Mouse (Mus musculus): ENCODE measurements around the gene Catsperg1. TPM values are rescaled to one million over a fixed set of nuclear protein-coding genes. Genes with fewer than 3 reads are reported as not detected.

Catsperg1 gene
- polyA plus RNA-seq, 1 experiment from 2014 or later: 0.21 TPM

DNA sequence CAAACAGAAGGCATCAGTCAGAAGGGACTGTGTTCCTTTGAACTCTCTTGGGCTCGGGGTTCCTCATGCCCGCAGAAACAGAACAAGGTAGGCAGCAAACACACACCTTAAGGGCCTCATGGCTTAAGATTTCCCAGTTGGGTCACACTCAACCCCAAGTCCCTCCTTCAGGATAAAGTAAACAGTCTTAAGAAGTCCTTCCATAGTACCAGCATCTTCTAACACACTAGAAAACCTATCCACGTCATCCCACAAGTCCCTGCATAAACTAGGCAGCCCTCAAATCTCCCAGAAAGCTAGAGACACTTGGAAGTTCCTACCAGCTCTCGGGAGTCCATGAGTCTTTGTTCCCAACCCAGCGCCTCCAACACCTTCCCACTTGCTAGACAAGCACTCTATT, 51.5 kb downstream of the Catsperg1 start:
- ATAC-seq: no peak
- no peak for TF ChIP-seq CTCF (IDR thresholded peaks at IDR 0.05; ENCODE audit: low read depth)
- WGBS: 58% methylated on average over 5 of the region's 5 CpGs
- Histone ChIP-seq H3K4me2 (replicated peaks; ENCODE audit: low read depth) (0 out of 2 replicates have a peak overlapping the region, but pooled peaks have one; percentile 13), H3K27ac (ENCODE audit: low read depth, low read length) (no peak overlapping the region), H3K9ac (ENCODE audit: low read depth, low read length) (no peak overlapping the region), H3K4me1 (replicated peaks; ENCODE audit: control insufficient read depth, insufficient read depth, low read length) (no peaks in the 10 kb centered on the region), H3K36me3 (ENCODE audit: control insufficient read depth, insufficient read depth) (no peaks in the 10 kb centered on the region), H3K27me3 (replicated peaks; ENCODE audit: control insufficient read depth, insufficient read depth, low read length) (no peaks in the 10 kb centered on the region), H3K9me3 (ENCODE audit: control insufficient read depth) (no peaks in the 10 kb centered on the region), H3K4me3 (ENCODE audit: low read depth, low read length) (no peak overlapping the region)

DNA sequence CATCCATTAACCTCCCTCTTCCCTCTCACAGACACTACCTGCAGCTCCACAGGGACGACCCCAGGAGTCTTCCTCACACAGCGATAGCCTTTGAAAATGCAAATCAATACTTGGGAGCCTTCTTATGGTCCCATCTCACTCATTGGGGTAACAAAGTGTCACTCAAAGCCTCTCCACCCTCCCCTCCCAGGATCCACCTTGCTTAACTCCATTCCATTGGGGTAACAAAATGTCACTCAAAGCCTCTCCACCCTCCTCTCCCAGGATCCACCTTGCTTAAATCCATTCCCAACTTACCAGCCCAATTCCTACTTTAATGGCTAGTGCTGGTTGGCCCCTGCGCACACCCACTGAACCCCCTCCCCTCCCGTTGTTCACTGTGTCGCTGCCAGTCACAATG, 55.6 kb downstream of the Catsperg1 start:
- Histone ChIP-seq H3K27me3 (replicated peaks; ENCODE audit: control insufficient read depth, insufficient read depth, low read length) (no peaks in the 10 kb centered on the region), H3K4me2 (replicated peaks; ENCODE audit: low read depth) (no peak overlapping the region), H3K9me3 (ENCODE audit: control insufficient read depth) (no peaks in the 10 kb centered on the region), H3K27ac (ENCODE audit: low read depth, low read length) (no peak overlapping the region), H3K36me3 (ENCODE audit: control insufficient read depth, insufficient read depth) (peaks cover 11% of the 10 kb centered on the region), H3K4me1 (replicated peaks; ENCODE audit: control insufficient read depth, insufficient read depth, low read length) (no peaks in the 10 kb centered on the region; the same call in 1 of the 2 replicates), H3K9ac (ENCODE audit: low read depth, low read length) (no peak overlapping the region), H3K4me3 (ENCODE audit: low read depth, low read length) (no peak overlapping the region)
- TF ChIP-seq CTCF (IDR thresholded peaks at IDR 0.05; ENCODE audit: low read depth): no peak
- ATAC-seq: no peak
- WGBS: 11% methylated on average over 5 of the region's 5 CpGs

DNA sequence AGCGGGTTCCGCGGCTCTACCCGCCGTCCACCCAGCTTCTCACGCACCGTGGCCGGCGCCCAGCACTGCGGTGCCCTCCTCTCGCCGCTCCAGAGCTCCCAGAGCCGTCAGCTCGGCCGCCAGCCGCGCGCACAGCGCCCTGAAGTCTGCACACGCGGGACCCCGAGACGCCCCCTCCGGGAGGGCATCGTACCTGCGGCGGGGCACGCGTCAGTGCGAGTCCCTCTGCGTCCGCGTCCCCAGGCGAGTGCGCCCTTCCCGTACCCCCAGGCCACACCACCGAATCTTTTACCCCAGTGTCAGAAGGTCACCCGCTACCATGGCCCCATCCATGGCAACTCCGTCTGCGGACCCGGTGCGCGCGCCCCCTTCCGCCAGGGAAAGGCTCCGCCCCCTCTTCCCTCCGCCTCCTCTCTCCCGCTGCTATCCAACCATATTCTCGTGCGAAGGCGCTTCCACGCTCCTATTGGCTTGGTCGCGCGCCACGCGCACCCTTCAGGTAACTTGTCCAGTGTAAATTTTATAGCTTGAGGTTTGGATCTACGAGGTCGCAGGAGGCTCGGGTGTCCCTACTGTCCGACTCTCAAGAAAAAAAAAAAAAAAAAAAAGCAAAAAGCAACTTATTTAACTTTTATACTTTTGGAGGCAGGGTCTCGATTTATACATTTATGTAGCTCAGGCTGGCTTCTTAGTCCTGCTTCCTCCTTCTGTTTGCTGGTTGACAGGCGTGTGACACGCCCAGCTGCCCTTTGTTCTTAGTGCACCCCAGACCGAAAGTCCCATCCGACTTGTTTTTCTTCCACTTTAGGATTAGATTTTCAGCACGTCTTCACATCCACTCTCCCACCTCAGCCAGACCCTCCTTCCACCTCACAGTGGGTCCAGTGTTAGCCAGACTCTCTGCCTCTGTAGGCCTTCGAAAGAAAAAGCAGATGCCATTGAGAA, 57.7 kb downstream of the Catsperg1 start, which contains the start of gene Fam98c:
Fam98c (minus strand) TSS at position 397 of the 945 bp plus-strand sequence.
- WGBS: 2% methylated on average over 66 of the region's 68 CpGs
- H3K36me3 ChIP-seq (ENCODE audit: control insufficient read depth, insufficient read depth): peaks cover 17% of the 10 kb centered on the region
- peak within 1 kb of the TSS; percentile 99 for H3K27ac ChIP-seq (ENCODE audit: low read depth, low read length)
- H3K9ac ChIP-seq (ENCODE audit: low read depth, low read length): peak within 1 kb of the TSS; percentile 86
- H3K9me3 ChIP-seq (ENCODE audit: control insufficient read depth): no peaks in the 10 kb centered on the region
- peak; percentile 80 for ATAC-seq
- H3K4me3 ChIP-seq (ENCODE audit: low read depth, low read length): peak within 1 kb of the TSS; percentile 81
- H3K4me2 ChIP-seq (replicated peaks; ENCODE audit: low read depth): peak within 1 kb of the TSS; percentile 94
- H3K4me1 ChIP-seq (replicated peaks; ENCODE audit: control insufficient read depth, insufficient read depth, low read length): no peaks in the 10 kb centered on the region; the same call in 1 of the 2 replicates
- TF ChIP-seq CTCF (IDR thresholded peaks at IDR 0.05; ENCODE audit: low read depth): peak; percentile 62
- no peaks in the 10 kb centered on the region for H3K27me3 ChIP-seq (replicated peaks; ENCODE audit: control insufficient read depth, insufficient read depth, low read length)

DNA sequence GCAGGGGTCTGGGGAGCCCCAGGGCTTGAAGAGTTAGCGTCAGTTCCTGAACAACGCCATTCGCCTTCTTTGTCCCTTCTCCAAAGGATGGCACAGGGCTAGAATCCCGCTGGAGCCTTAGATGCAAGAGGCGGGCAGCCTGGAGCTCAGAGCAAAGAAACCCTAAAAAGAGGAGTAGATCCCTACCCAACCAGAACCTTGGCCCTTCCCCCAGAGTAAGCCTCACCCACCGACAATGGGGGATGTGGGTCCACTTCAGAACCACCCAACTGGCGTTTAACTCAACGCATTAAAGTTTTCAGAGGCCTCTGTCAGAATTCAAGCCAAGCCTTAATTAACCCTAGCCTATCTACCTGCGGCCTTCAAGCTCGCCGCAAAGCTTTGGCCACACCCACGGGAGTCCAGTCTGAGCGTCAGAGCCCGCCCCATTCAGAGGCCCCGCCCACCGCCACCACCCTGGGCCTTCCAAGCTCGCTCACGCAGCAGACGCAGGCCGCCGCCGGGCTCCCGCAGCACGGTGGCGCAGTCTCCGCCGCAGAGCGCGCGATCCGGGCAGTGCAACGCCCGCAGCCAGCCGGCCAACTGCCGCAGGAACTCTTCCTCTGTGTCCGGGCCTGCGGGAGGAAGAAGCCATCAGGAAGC, 58.5 kb downstream of the Catsperg1 start:
- 8% methylated on average over 37 of the region's 37 CpGs for WGBS
- peak; percentile 60 for TF ChIP-seq CTCF (IDR thresholded peaks at IDR 0.05; ENCODE audit: low read depth)
- Histone ChIP-seq H3K27me3 (replicated peaks; ENCODE audit: control insufficient read depth, insufficient read depth, low read length) (no peaks in the 10 kb centered on the region), H3K36me3 (ENCODE audit: control insufficient read depth, insufficient read depth) (peaks cover 17% of the 10 kb centered on the region), H3K4me2 (replicated peaks; ENCODE audit: low read depth) (peak overlapping the region; percentile 94), H3K9me3 (ENCODE audit: control insufficient read depth) (no peaks in the 10 kb centered on the region), H3K9ac (ENCODE audit: low read depth, low read length) (peak overlapping the region; percentile 86), H3K4me1 (replicated peaks; ENCODE audit: control insufficient read depth, insufficient read depth, low read length) (no peaks in the 10 kb centered on the region; the same call in 1 of the 2 replicates), H3K4me3 (ENCODE audit: low read depth, low read length) (peak overlapping the region; percentile 81), H3K27ac (ENCODE audit: low read depth, low read length) (peak overlapping the region; percentile 99)
- ATAC-seq: peak; percentile 85

DNA sequence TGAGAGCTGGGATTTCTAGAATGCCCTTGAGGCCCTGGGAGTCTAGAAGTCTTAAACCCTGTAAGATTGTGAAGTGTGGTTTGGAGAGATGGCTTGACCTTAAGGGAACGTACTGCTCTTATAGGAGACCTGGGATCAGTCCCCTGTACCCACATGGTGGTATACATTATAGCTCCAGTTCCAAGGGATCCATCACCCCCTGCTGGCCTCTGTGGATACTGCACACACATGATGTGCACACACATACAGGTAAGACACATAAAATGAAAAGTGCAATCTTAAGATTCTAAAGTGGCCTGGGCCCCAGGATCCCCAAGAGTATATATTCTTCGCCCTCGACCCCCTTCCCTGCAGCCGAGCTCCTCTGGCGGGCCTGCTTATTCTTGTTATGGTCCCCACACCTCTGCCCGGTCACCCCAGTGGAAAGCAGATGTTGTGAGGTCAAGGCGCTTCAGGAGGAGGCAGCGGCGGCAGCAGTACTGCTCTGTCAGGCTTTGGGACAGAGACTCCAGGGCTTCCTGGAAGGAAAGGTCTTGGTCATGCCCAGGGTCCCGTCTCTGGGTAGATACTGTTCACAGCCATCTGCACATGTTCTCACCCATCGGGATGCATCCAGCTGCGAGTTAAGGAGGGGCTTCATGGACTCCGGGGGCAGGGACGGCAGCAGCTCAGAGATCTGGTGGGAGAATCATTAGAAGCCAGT, 59.7 kb downstream of the Catsperg1 start:
- Histone ChIP-seq H3K4me2 (replicated peaks; ENCODE audit: low read depth) (no peak overlapping the region), H3K9me3 (ENCODE audit: control insufficient read depth) (no peaks in the 10 kb centered on the region), H3K36me3 (ENCODE audit: control insufficient read depth, insufficient read depth) (peaks cover 17% of the 10 kb centered on the region), H3K9ac (ENCODE audit: low read depth, low read length) (no peak overlapping the region), H3K27ac (ENCODE audit: low read depth, low read length) (no peak overlapping the region), H3K4me3 (ENCODE audit: low read depth, low read length) (no peak overlapping the region), H3K27me3 (replicated peaks; ENCODE audit: control insufficient read depth, insufficient read depth, low read length) (no peaks in the 10 kb centered on the region), H3K4me1 (replicated peaks; ENCODE audit: control insufficient read depth, insufficient read depth, low read length) (no peaks in the 10 kb centered on the region; the same call in 1 of the 2 replicates)
- peak; percentile 51 for TF ChIP-seq CTCF (IDR thresholded peaks at IDR 0.05; ENCODE audit: low read depth)
- WGBS: 95% methylated on average over 14 of the region's 14 CpGs
- no peak for ATAC-seq

All from intestine, postnatal 0 days (tissue).